Mouse (Mus musculus): ENCODE data around the gene 5730596B20Rik. TPM values are rescaled to one million over a fixed set of nuclear protein-coding genes. Genes with fewer than 3 reads are reported as not detected.

The 5730596B20Rik gene
- polyA plus RNA-seq, 1 experiment from 2014 or later: 6.4 TPM

- Histone ChIP-seq H3K27ac (peak overlapping the region; percentile 99), H3K36me3 (peaks cover 48% of the 10 kb centered on the region), H3K9ac (peak overlapping the region; percentile 100), H3K4me2 (replicated peaks) (peak overlapping the region; percentile 99), H3K4me1 (peaks cover 69% of the 10 kb centered on the region), H3K9me3 (no peaks in the 10 kb centered on the region), H3K4me3 (peak overlapping the region; percentile 92), H3K27me3 (replicated peaks) (no peaks in the 10 kb centered on the region)
- 1% methylated on average over 14 of the region's 14 CpGs for WGBS
- ATAC-seq (ENCODE audit: low FRiP score, low read depth): no peak
Measured at GRCm38 (mm10) chr6:52205221-52205620, 27.9 kb downstream of the 5730596B20Rik start.

DNA sequence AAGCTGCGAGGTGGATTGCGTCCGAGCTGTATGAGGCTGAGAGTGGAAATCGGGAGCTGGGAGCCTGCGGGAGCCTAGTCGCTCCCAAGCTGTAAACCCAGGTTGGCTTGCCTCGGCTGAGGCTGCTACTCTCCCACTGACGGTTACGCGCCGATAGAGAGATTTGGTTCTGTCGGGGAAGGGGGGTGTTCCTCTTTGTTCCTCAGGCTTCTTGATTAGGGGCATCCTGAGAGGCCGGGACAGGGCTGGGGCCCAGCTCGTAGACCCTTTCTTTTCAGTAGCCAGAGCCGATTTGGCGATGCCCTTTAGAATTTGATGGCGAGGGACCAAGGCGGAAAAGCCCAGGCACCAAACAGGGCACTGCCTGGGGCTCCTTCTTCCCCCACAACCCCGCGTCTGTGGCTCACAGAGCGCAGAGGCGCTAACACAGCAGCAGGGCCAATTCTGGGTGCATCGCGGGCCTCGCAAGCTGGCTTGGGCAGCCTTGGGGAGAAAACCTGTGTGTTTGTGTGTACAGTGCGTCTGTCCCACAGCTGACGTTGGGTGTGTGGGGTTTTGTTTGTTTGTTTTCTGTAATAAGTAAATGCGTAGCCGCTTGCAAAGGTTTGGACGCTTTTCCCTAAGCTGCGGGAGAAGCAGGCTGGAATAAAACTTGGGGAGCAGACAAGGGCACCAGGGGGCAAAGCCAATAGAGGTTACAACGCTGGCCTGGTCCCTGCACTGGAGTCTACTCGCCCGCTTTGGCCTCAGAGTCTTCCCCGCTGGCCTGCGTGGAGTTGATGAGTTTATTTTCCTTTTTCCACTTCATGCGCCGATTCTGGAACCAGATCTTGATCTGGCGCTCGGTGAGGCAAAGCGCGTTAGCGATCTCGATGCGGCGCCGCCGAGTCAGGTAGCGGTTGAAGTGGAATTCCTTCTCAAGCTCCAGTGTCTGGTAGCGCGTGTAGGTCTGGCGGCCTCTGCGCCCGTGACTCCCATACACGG, 28.6 kb downstream of the 5730596B20Rik start:
- H3K4me2 ChIP-seq (replicated peaks): peak overlapping the region; percentile 99
- no peaks in the 10 kb centered on the region for H3K27me3 ChIP-seq (replicated peaks)
- peaks cover 44% of the 10 kb centered on the region for H3K36me3 ChIP-seq
- peak overlapping the region; percentile 100 for H3K9ac ChIP-seq
- no peaks in the 10 kb centered on the region for H3K9me3 ChIP-seq
- H3K27ac ChIP-seq: peak overlapping the region; percentile 99
- 1% methylated on average over 55 of the region's 55 CpGs for WGBS
- H3K4me3 ChIP-seq: peak overlapping the region; percentile 92
- no peak for ATAC-seq (ENCODE audit: low FRiP score, low read depth)
- H3K4me1 ChIP-seq: peaks cover 62% of the 10 kb centered on the region

DNA sequence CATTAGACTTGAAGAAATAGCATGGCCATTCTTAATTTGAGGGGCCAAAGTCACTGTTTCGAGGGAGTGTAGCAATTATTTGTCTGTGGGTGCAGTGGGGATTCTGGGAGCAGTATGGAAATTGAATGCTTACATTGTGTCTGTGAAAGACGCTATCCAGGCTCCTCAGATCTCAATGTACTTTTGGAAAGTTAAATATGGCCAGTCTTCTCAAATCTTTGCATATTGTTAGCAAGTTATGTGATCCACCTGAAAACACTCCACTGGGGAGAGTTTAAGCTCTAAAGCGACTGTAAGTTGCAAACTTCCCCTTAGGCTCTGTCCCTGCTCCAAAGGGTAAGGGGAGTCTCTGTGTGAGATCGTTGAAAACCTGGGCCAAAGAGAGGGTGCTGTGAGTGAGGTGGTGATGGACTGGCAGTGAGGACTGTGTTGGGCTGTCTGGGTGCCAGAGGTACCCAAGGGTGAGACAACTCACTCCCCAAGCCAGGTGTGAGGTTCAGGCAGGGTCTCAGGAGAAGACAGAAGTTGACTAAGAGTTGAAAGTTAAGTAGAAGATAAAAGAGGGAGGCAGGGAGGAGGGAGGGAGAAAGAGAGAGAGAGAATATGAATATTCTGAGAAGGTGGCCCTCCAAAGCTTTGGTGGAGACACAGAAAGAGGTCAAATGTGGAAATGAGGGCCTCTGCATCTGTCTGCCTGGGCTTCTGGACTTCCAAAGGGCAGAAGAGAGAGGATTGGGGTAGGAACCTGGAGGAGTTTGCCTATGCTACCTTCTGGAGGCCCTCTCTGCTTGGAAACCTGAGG, 29.8 kb downstream of the 5730596B20Rik start:
- H3K36me3 ChIP-seq: peaks cover 36% of the 10 kb centered on the region
- peak overlapping the region; percentile 99 for H3K4me2 ChIP-seq (replicated peaks)
- H3K4me3 ChIP-seq: peak overlapping the region; percentile 92
- peak overlapping the region; percentile 100 for H3K9ac ChIP-seq
- peak overlapping the region; percentile 99 for H3K27ac ChIP-seq
- peaks cover 52% of the 10 kb centered on the region for H3K4me1 ChIP-seq
- WGBS: 3% methylated on average over 4 of the region's 4 CpGs
- no peaks in the 10 kb centered on the region for H3K27me3 ChIP-seq (replicated peaks)
- H3K9me3 ChIP-seq: no peaks in the 10 kb centered on the region
- ATAC-seq (ENCODE audit: low FRiP score, low read depth): no peak

GRCm38 (mm10) chr6:52207684-52207976, 30.3 kb downstream of the 5730596B20Rik start:
- H3K9me3 ChIP-seq: no peaks in the 10 kb centered on the region
- no peak for ATAC-seq (ENCODE audit: low FRiP score, low read depth)
- H3K4me2 ChIP-seq (replicated peaks): peak overlapping the region; percentile 99
- H3K9ac ChIP-seq: peak overlapping the region; percentile 100
- peaks cover 47% of the 10 kb centered on the region for H3K4me1 ChIP-seq
- H3K4me3 ChIP-seq: peak overlapping the region; percentile 92
- peak overlapping the region; percentile 99 for H3K27ac ChIP-seq
- H3K27me3 ChIP-seq (replicated peaks): no peaks in the 10 kb centered on the region
- peaks cover 32% of the 10 kb centered on the region for H3K36me3 ChIP-seq

- Histone ChIP-seq H3K36me3 (peaks cover 27% of the 10 kb centered on the region), H3K4me2 (replicated peaks) (peak within 1 kb of the TSS; percentile 99), H3K27ac (peak within 1 kb of the TSS; percentile 99), H3K4me1 (peaks cover 41% of the 10 kb centered on the region), H3K4me3 (peak within 1 kb of the TSS; percentile 92), H3K9ac (peak within 1 kb of the TSS; percentile 100), H3K27me3 (replicated peaks) (no peaks in the 10 kb centered on the region), H3K9me3 (no peaks in the 10 kb centered on the region)
- no peak for ATAC-seq (ENCODE audit: low FRiP score, low read depth)
- under 1% methylated on average over 47 of the region's 47 CpGs for WGBS
Measured at GRCm38 (mm10) chr6:52208072-52208867, 31.0 kb downstream of the 5730596B20Rik start, which contains the start of gene Hoxa6. Gene Hoxa6 (minus strand): TSS chr6:52208722.

DNA sequence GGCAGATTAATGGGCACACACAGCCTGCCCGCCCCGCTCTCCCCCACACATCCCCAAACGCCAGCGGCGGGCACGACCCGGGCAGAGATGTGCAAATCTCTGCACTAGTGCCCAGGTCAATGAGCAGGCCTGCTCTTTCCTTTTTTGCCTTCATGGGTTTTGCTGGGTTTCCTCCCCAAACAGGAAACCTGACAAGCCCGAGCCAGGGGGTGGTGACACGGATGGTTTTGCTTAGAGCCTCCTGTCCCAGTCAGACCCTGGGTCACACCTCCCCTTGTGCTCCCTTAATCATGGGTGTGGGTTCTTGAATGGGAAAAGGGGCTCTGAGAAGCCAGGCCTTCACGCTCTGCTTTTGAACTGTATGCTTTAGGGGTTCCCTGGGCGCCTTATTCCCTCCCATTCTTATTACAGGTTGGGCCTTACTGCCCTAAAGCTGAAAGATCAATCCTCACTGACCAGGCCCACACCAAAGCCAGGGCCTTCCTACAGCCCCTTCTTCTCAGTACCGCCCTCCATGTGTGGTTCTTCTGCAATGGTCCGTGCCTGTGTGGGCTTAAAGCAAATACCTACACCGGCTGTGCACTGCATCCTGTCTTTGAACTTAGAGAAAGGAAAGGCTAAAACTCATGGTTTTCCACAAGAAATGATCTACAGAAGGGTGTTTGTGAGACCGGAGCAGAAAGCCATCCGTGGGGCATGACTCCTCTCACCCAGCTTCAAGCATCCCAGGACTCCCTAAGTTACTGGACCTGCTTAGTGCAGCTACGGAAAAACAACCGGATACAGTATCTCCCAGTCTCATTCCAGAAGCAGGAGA, 31.8 kb downstream of the 5730596B20Rik start:
- peak; percentile 24; the same call in 1 of the 2 replicates for ATAC-seq (ENCODE audit: low FRiP score, low read depth)
- peak overlapping the region; percentile 100 for H3K9ac ChIP-seq
- no peaks in the 10 kb centered on the region for H3K27me3 ChIP-seq (replicated peaks)
- peaks cover 19% of the 10 kb centered on the region for H3K36me3 ChIP-seq
- H3K27ac ChIP-seq: peak overlapping the region; percentile 99
- no peaks in the 10 kb centered on the region for H3K9me3 ChIP-seq
- 1% methylated on average over 18 of the region's 18 CpGs for WGBS
- peak overlapping the region; percentile 99 for H3K4me2 ChIP-seq (replicated peaks)
- peak overlapping the region; percentile 92 for H3K4me3 ChIP-seq
- H3K4me1 ChIP-seq: peaks cover 34% of the 10 kb centered on the region

- Histone ChIP-seq H3K9me3 (no peaks in the 10 kb centered on the region), H3K4me1 (peaks cover 40% of the 10 kb centered on the region), H3K4me3 (peak overlapping the region; percentile 92), H3K36me3 (peaks cover 18% of the 10 kb centered on the region), H3K27me3 (replicated peaks) (no peaks in the 10 kb centered on the region), H3K27ac (peak overlapping the region; percentile 99), H3K9ac (peak overlapping the region; percentile 100), H3K4me2 (replicated peaks) (peak overlapping the region; percentile 99)
- WGBS: 1% methylated on average over 12 of the region's 12 CpGs
- ATAC-seq (ENCODE audit: low FRiP score, low read depth): no peak
Measured at GRCm38 (mm10) chr6:52209685-52210046, 32.4 kb downstream of the 5730596B20Rik start.

DNA sequence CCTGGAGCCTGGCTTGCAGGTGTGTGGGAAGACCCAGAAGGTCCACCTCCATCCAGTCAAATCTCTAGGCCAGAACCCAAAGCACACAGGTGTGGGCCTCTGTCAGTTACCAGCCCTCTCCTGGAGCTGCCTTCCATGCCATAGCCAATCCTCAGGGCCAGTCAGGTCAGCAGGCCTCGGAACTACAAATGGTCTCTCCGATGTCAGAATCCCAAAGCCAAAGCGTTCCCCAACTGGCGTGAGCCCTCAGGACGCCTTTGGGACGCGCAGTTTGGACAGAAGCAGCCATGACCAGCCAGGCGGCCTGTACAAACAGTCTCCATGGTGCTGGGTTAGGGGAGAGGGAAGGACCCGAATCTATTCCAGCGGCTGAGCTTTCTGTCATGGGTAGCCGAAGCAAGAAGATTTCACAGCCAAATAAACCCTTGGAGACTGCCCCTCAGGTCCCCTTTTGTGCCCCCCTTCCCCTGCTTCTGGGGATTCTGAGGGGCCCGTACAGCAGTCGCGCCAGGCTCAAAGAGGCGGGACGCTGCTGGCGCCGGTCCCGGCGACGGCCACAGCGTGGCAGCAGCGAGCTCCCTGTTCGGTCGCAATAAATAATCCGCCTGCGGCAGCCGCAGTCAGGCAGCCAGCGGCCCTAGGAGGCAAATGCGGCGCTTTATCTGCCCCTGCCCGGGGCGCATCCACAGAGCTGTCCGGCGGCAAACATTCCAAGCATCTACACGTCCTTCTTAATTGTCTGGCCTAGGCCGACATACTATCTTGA, 34.1 kb downstream of the 5730596B20Rik start:
- peak overlapping the region; percentile 100 for H3K9ac ChIP-seq
- ATAC-seq (ENCODE audit: low FRiP score, low read depth): peak; percentile 11
- H3K4me1 ChIP-seq: peaks cover 34% of the 10 kb centered on the region
- under 1% methylated on average over 37 of the region's 37 CpGs for WGBS
- H3K36me3 ChIP-seq: peaks cover 2% of the 10 kb centered on the region
- peak overlapping the region; percentile 99 for H3K4me2 ChIP-seq (replicated peaks)
- H3K27ac ChIP-seq: peak overlapping the region; percentile 100
- H3K4me3 ChIP-seq: peak overlapping the region; percentile 92
- H3K9me3 ChIP-seq: no peaks in the 10 kb centered on the region
- H3K27me3 ChIP-seq (replicated peaks): no peaks in the 10 kb centered on the region

DNA sequence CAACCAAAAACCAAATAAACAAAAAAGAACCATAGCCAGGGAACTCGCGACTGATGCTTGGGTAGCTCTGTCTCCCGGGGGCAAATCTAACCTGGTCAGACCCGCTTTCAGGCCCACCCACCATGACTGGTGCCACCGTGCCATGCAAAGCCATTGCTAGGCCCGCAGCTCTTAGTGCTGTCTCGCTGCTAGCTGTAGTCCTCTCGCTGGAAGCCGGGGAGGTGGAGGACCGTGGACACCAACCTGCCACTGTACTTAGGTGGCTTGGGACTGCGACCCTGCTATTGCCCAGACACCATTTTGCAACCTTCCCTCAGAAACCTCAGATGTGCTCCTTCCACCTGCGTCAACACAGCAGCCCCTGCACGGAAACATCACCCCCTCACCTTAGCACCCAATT, 34.7 kb downstream of the 5730596B20Rik start:
- no peak for ATAC-seq (ENCODE audit: low FRiP score, low read depth)
- H3K4me3 ChIP-seq: peak overlapping the region; percentile 92

GRCm38 (mm10) chr6:52212556-52213118, 35.3 kb downstream of the 5730596B20Rik start:
- Histone ChIP-seq H3K9ac (peak overlapping the region; percentile 100), H3K9me3 (no peaks in the 10 kb centered on the region), H3K27ac (peak overlapping the region; percentile 100), H3K4me1 (peaks cover 27% of the 10 kb centered on the region), H3K4me3 (peak overlapping the region; percentile 92), H3K36me3 (no peaks in the 10 kb centered on the region), H3K27me3 (replicated peaks) (no peaks in the 10 kb centered on the region), H3K4me2 (replicated peaks) (peak overlapping the region; percentile 99)
- ATAC-seq (ENCODE audit: low FRiP score, low read depth): 0 out of 2 replicates have a peak, but pooled peaks have one; percentile 18
- WGBS: 1% methylated on average over 22 of the region's 22 CpGs

More for the DNA sequence above, 34.7 kb downstream of the 5730596B20Rik start:
- Histone ChIP-seq H3K4me2 (replicated peaks) (peak overlapping the region; percentile 99), H3K27me3 (replicated peaks) (no peaks in the 10 kb centered on the region), H3K4me1 (peaks cover 30% of the 10 kb centered on the region), H3K36me3 (no peaks in the 10 kb centered on the region; the same call in 1 of the 2 replicates), H3K9ac (peak overlapping the region; percentile 100), H3K9me3 (no peaks in the 10 kb centered on the region), H3K27ac (peak overlapping the region; percentile 100)
- under 1% methylated on average over 13 of the region's 13 CpGs for WGBS

All from neural tube, embryonic 12.5 days (tissue).